Mouse (Mus musculus): ENCODE results near the gene Serac1. TPM values are rescaled to one million over a fixed set of nuclear protein-coding genes. Genes with fewer than 3 reads are reported as not detected.

Serac1 gene
- polyA plus RNA-seq, 1 experiment from 2014 or later, result 5.3 TPM

DNA sequence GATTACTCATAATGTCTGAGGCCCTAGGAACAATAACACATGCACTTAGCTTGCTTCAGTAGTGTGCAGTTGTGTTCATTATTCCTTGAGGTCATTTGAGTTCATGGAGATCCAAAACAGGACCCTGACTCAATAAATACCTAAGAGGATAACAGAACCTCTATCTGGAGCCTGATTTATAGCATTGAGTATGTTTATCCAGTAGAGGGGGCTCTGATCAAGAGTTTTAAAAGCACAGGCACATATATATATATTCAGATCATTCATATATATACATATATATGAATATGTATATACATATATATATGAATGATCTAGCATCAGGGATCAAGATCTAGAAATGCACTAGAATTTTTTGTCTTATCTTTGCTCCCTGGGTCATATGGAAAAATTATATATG, 16.0 kb upstream of the Serac1 start:
- Histone ChIP-seq H3K9ac (replicated peaks; ENCODE audit: low read depth, low read length) (no peak overlapping the region), H3K4me2 (replicated peaks; ENCODE audit: low read depth, low read length) (no peak overlapping the region), H3K27ac (ENCODE audit: low read length) (no peak overlapping the region), H3K9me3 (ENCODE audit: control insufficient read depth, low read depth, low read length) (no peaks in the 10 kb centered on the region), H3K4me3 (ENCODE audit: low read depth, low read length) (no peak overlapping the region), H3K27me3 (ENCODE audit: control insufficient read depth, insufficient read depth, low read length) (no peaks in the 10 kb centered on the region), H3K4me1 (ENCODE audit: control insufficient read depth, insufficient read depth, low read length) (no peaks in the 10 kb centered on the region), H3K36me3 (ENCODE audit: control insufficient read depth, insufficient read depth, low read length) (no peaks in the 10 kb centered on the region)
- ATAC-seq (ENCODE audit: insufficient number of reproducible peaks, insufficient read depth, low FRiP score, low read depth), result no peak

DNA sequence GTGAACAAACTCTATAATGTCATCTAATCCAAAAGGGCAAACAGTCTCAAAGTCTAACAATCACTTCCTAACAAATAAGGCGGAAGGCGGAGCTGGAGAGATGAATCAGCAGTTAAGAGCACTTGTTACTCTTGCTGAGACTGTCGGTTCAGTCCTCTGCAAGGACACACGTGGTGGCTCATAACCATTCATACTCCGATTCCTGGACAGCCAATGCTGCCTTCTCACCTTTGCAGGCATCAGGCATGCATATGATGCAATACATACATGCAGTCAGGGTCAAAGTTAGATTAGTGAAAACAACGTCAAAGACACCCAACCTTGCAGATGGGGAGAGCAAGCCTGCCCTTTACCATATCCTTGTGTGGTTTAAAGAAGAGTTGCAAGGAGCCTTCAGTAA, 12.1 kb upstream of the Serac1 start:
- ATAC-seq (ENCODE audit: insufficient number of reproducible peaks, insufficient read depth, low FRiP score, low read depth), result no peak
- Histone ChIP-seq H3K4me1 (ENCODE audit: control insufficient read depth, insufficient read depth, low read length) (no peaks in the 10 kb centered on the region), H3K27ac (ENCODE audit: low read length) (no peak overlapping the region)

DNA sequence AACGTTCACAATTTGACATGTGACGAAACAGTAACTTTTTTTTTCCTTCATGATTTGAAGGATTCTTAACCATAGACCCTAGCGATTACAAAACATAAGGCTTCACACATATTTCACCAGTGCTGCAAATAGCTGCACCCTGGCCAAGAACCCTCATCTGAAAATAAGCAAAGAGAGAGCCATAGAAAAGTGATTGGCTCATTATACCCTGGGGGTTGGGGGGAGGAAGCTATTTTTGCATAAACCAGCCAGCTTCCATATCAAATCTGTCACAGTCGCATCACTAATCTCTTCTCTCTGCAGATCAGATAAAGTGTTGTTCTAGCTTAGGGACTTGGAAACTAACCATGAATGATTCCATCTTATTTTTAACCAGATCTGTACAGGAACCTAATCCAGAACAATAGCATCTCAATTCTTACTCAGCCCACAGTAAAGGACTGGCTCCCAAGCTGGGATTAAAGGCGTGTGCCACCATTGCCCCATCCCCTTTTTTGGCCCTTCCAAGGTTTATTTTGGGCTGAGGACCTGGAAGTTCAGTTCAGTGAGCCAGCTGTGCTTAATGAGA, 3.9 kb upstream of the Serac1 start:
- 83% methylated on average over 5 of the region's 5 CpGs for WGBS
- H3K4me2 ChIP-seq (replicated peaks; ENCODE audit: low read depth, low read length), result no peak overlapping the region
- no peaks in the 10 kb centered on the region for H3K9me3 ChIP-seq (ENCODE audit: control insufficient read depth, low read depth, low read length)
- no peaks in the 10 kb centered on the region for H3K27me3 ChIP-seq (ENCODE audit: control insufficient read depth, insufficient read depth, low read length)
- H3K4me3 ChIP-seq (ENCODE audit: low read depth, low read length), result no peak overlapping the region
- no peak overlapping the region for H3K9ac ChIP-seq (replicated peaks; ENCODE audit: low read depth, low read length)
- peaks cover 20% of the 10 kb centered on the region for H3K36me3 ChIP-seq (ENCODE audit: control insufficient read depth, insufficient read depth, low read length)
- no peak for ATAC-seq (ENCODE audit: insufficient number of reproducible peaks, insufficient read depth, low FRiP score, low read depth)
- no peak overlapping the region for H3K27ac ChIP-seq (ENCODE audit: low read length)
- peaks cover 8% of the 10 kb centered on the region; the same call in 1 of the 2 replicates for H3K4me1 ChIP-seq (ENCODE audit: control insufficient read depth, insufficient read depth, low read length)

More for the DNA sequence above, 12.1 kb upstream of the Serac1 start:
- Histone ChIP-seq H3K4me3 (ENCODE audit: low read depth, low read length) (no peak overlapping the region), H3K9me3 (ENCODE audit: control insufficient read depth, low read depth, low read length) (no peaks in the 10 kb centered on the region), H3K36me3 (ENCODE audit: control insufficient read depth, insufficient read depth, low read length) (peaks cover 11% of the 10 kb centered on the region), H3K4me2 (replicated peaks; ENCODE audit: low read depth, low read length) (no peak overlapping the region), H3K9ac (replicated peaks; ENCODE audit: low read depth, low read length) (no peak overlapping the region), H3K27me3 (ENCODE audit: control insufficient read depth, insufficient read depth, low read length) (no peaks in the 10 kb centered on the region)
- WGBS, result 81% methylated on average over 6 of the region's 6 CpGs

DNA sequence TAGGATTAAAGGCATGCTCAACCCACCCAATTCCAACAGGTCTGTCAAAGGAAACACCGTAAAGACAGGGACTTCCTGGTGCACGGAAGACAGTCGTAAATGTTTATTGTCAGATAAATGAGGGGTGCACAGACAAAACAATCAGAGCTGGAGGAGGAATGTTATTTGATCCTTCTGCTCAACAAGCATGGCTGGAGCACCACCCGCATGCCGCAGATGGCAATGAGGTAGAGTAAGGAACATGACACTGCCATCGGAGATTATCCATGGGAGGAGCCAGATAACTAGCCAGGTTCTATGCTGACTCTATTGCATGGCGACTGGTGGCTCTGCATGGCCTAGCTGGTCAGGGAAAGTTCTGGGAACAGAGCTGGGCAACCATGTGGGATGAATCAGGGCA, 6.1 kb downstream of the Serac1 start:
- H3K27ac ChIP-seq (ENCODE audit: low read length), result no peak overlapping the region

DNA sequence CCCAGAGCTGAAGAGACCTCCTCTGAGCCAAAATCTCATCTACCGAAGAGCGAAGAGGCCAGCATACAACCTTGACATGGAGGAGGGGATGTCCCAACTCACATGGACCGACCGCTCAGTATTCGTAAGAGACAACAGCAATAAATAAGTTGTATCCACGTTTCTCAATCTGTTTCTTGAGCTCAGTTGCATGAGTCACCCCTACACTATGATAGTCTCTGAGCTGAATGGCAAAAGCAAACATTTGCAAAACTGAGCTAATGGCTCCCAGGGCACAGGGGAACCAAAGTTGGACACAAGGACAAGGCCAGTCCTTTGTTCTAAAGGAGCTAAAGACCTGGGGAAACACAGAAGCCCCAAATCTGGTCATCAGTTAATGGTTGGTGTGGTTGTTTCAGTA, 9.7 kb downstream of the Serac1 start:
- peaks cover 7% of the 10 kb centered on the region for H3K36me3 ChIP-seq (ENCODE audit: control insufficient read depth, insufficient read depth, low read length)
- no peak overlapping the region for H3K4me2 ChIP-seq (replicated peaks; ENCODE audit: low read depth, low read length)
- WGBS, result 89% methylated on average over 6 of the region's 6 CpGs
- no peak for ATAC-seq (ENCODE audit: insufficient number of reproducible peaks, insufficient read depth, low FRiP score, low read depth)
- no peak overlapping the region for H3K9ac ChIP-seq (replicated peaks; ENCODE audit: low read depth, low read length)
- no peaks in the 10 kb centered on the region for H3K9me3 ChIP-seq (ENCODE audit: control insufficient read depth, low read depth, low read length)
- no peak overlapping the region for H3K4me3 ChIP-seq (ENCODE audit: low read depth, low read length)
- H3K27me3 ChIP-seq (ENCODE audit: control insufficient read depth, insufficient read depth, low read length), result no peaks in the 10 kb centered on the region
- no peak overlapping the region for H3K27ac ChIP-seq (ENCODE audit: low read length)
- H3K4me1 ChIP-seq (ENCODE audit: control insufficient read depth, insufficient read depth, low read length), result no peaks in the 10 kb centered on the region

More for the DNA sequence above, 6.1 kb downstream of the Serac1 start:
- Histone ChIP-seq H3K27me3 (ENCODE audit: control insufficient read depth, insufficient read depth, low read length) (no peaks in the 10 kb centered on the region), H3K4me1 (ENCODE audit: control insufficient read depth, insufficient read depth, low read length) (no peaks in the 10 kb centered on the region), H3K9ac (replicated peaks; ENCODE audit: low read depth, low read length) (no peak overlapping the region), H3K4me3 (ENCODE audit: low read depth, low read length) (no peak overlapping the region), H3K36me3 (ENCODE audit: control insufficient read depth, insufficient read depth, low read length) (no peaks in the 10 kb centered on the region), H3K4me2 (replicated peaks; ENCODE audit: low read depth, low read length) (no peak overlapping the region), H3K9me3 (ENCODE audit: control insufficient read depth, low read depth, low read length) (no peaks in the 10 kb centered on the region)
- no peak for ATAC-seq (ENCODE audit: insufficient number of reproducible peaks, insufficient read depth, low FRiP score, low read depth)
- 71% methylated on average over 7 of the region's 7 CpGs for WGBS

DNA sequence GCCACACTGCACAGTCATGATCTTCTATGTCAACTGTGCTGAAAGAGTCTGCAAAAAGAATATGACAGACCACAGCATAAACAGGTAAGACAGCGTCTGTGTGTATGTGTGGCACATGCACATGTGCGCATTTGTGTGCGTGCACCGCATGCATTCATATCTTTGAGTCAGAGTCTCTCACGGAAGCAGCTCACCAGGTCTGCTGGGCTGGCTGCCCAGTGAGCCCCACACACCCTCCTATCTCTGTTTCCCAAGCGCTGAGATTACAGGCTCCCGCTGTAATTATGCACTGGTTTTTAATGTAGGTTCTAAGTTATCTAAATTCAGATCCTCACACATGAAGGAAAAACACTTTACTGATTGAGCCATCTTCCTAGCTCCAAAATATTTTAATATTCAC, 11.9 kb downstream of the Serac1 start:
- H3K27me3 ChIP-seq (ENCODE audit: control insufficient read depth, insufficient read depth, low read length), result no peaks in the 10 kb centered on the region
- WGBS, result 94% methylated on average over 7 of the region's 7 CpGs
- no peak overlapping the region for H3K9ac ChIP-seq (replicated peaks; ENCODE audit: low read depth, low read length)
- ATAC-seq (ENCODE audit: insufficient number of reproducible peaks, insufficient read depth, low FRiP score, low read depth), result no peak
- no peak overlapping the region for H3K27ac ChIP-seq (ENCODE audit: low read length)
- no peak overlapping the region for H3K4me2 ChIP-seq (replicated peaks; ENCODE audit: low read depth, low read length)
- H3K36me3 ChIP-seq (ENCODE audit: control insufficient read depth, insufficient read depth, low read length), result peaks cover 15% of the 10 kb centered on the region
- H3K9me3 ChIP-seq (ENCODE audit: control insufficient read depth, low read depth, low read length), result no peaks in the 10 kb centered on the region
- H3K4me3 ChIP-seq (ENCODE audit: low read depth, low read length), result no peak overlapping the region
- H3K4me1 ChIP-seq (ENCODE audit: control insufficient read depth, insufficient read depth, low read length), result no peaks in the 10 kb centered on the region

DNA sequence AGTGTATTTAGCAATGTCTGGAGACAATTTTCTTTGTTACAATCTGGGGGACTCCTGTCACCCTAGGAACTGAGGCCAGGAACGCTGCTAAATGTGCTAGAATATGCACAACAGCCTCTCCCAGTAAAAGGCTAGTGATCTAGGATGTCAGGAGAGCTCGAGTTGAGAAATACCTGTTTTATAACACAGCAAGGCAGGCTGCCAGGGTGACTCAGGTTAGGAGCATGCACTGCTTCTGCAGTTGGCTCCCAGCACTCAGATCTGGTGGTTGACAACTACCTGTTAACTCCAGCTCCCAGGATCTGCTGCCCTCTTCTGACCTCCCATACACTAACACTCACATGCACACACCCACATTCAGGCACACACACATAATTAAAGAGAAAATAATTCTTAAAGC, 13.5 kb downstream of the Serac1 start:
- no peak overlapping the region for H3K4me3 ChIP-seq (ENCODE audit: low read depth, low read length)

DNA sequence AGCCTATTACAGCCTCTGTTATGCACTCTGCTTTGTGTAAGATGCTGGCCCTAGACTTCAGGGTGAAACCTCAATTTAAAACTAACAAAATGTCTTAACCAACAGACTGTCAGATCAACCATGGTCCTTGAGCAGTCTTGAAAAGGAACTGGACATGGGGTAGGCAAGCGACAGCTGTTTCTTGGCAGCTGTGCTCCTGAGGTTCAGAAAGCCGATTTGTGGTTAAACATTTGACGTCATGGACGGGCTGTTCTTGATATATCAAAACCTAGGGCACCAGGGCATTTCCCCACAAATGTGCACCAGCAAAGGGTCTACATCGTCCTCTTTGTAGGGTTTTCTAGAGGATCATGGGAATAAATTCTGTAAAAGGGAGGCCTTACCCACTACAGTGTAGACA, 16.0 kb downstream of the Serac1 start:
- H3K36me3 ChIP-seq (ENCODE audit: control insufficient read depth, insufficient read depth, low read length), result peaks cover 15% of the 10 kb centered on the region
- H3K9me3 ChIP-seq (ENCODE audit: control insufficient read depth, low read depth, low read length), result no peaks in the 10 kb centered on the region
- H3K9ac ChIP-seq (replicated peaks; ENCODE audit: low read depth, low read length), result no peak overlapping the region
- ATAC-seq (ENCODE audit: insufficient number of reproducible peaks, insufficient read depth, low FRiP score, low read depth), result no peak
- no peaks in the 10 kb centered on the region for H3K4me1 ChIP-seq (ENCODE audit: control insufficient read depth, insufficient read depth, low read length)
- H3K27me3 ChIP-seq (ENCODE audit: control insufficient read depth, insufficient read depth, low read length), result no peaks in the 10 kb centered on the region
- H3K4me2 ChIP-seq (replicated peaks; ENCODE audit: low read depth, low read length), result no peak overlapping the region
- no peak overlapping the region for H3K27ac ChIP-seq (ENCODE audit: low read length)
- 86% methylated on average over 5 of the region's 5 CpGs for WGBS
- H3K4me3 ChIP-seq (ENCODE audit: low read depth, low read length), result no peak overlapping the region

More for the DNA sequence above, 13.5 kb downstream of the Serac1 start:
- WGBS, result 86% methylated on average over 2 of the region's 2 CpGs
- Histone ChIP-seq H3K27me3 (ENCODE audit: control insufficient read depth, insufficient read depth, low read length) (no peaks in the 10 kb centered on the region), H3K36me3 (ENCODE audit: control insufficient read depth, insufficient read depth, low read length) (peaks cover 15% of the 10 kb centered on the region), H3K9ac (replicated peaks; ENCODE audit: low read depth, low read length) (no peak overlapping the region), H3K27ac (ENCODE audit: low read length) (no peak overlapping the region), H3K4me2 (replicated peaks; ENCODE audit: low read depth, low read length) (no peak overlapping the region), H3K4me1 (ENCODE audit: control insufficient read depth, insufficient read depth, low read length) (no peaks in the 10 kb centered on the region), H3K9me3 (ENCODE audit: control insufficient read depth, low read depth, low read length) (no peaks in the 10 kb centered on the region)
- ATAC-seq (ENCODE audit: insufficient number of reproducible peaks, insufficient read depth, low FRiP score, low read depth), result no peak

DNA sequence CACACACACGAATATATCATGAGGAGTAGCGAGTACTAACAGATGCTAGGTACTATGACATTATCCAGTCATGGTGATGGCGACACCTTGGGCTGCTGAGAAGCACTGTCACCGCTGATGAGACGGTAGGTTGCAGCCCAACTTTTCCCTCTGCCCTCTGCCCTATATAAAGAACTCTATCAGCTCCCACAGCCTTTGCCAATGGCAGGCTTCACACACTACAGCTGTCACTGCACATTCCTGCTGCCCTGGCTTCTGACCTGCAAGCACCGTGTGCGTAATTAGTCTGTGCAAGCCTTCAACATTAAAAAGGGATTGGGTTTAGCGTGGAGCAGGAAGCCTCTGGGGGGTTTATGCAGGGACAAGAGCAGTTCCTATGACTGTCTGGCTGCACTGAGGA, 16.7 kb downstream of the Serac1 start:
- H3K9me3 ChIP-seq (ENCODE audit: control insufficient read depth, low read depth, low read length), result no peaks in the 10 kb centered on the region
- no peak for ATAC-seq (ENCODE audit: insufficient number of reproducible peaks, insufficient read depth, low FRiP score, low read depth)
- H3K27ac ChIP-seq (ENCODE audit: low read length), result no peak overlapping the region
- H3K36me3 ChIP-seq (ENCODE audit: control insufficient read depth, insufficient read depth, low read length), result peaks cover 15% of the 10 kb centered on the region
- H3K27me3 ChIP-seq (ENCODE audit: control insufficient read depth, insufficient read depth, low read length), result no peaks in the 10 kb centered on the region
- no peak overlapping the region for H3K9ac ChIP-seq (replicated peaks; ENCODE audit: low read depth, low read length)
- no peak overlapping the region for H3K4me2 ChIP-seq (replicated peaks; ENCODE audit: low read depth, low read length)
- 72% methylated on average over 8 of the region's 8 CpGs for WGBS
- H3K4me1 ChIP-seq (ENCODE audit: control insufficient read depth, insufficient read depth, low read length), result no peaks in the 10 kb centered on the region
- no peak overlapping the region for H3K4me3 ChIP-seq (ENCODE audit: low read depth, low read length)
